Mouse (Mus musculus): ENCODE measurements around the gene Spata5.

DNA sequence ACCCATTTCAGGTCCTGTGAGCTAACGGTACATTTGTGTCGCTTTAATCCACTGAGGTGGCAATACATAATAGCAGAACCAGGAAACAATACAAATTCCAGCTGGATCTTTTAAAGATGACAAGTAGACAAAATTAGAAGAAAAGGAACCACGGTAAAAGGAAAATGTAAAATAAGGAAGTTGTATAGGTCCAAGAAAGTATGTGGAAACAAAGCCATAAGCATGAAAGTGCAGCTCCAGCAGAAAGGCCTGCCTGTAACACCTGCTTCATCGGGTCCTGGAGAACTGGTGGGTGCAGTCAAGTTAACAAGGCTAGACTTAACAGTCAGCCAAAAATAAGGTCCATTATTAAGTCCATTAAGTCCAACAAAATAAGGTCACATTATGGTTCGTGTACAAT is 164.9 kb downstream of the Spata5 start:
- no peak for TF ChIP-seq POLR2A (IDR thresholded peaks at IDR 0.05; ENCODE audit: low read depth, low read length)
- no peak for TF ChIP-seq CTCF (conservative IDR thresholded peaks at IDR 0.05 in 1 of 2, IDR thresholded peaks at IDR 0.05 in 1 of 2; ENCODE audit: low read depth in 2 of 2, low read length in 2 of 2)
- TF ChIP-seq IRF4 (IDR thresholded peaks at IDR 0.05; ENCODE audit: low read depth, low read length): no peak
- no peak for TF ChIP-seq CHD1 (IDR thresholded peaks at IDR 0.05; ENCODE audit: low read depth, low read length)
- TF ChIP-seq USF1 (IDR thresholded peaks at IDR 0.05; ENCODE audit: low read depth, low read length): no peak
- TF ChIP-seq ELF1 (IDR thresholded peaks at IDR 0.05; ENCODE audit: low read depth, low read length): no peak
- TF ChIP-seq POLR2AphosphoS2 (IDR thresholded peaks at IDR 0.05; ENCODE audit: low read depth, low read length): no peak
- no peak for TF ChIP-seq NELFE (IDR thresholded peaks at IDR 0.05; ENCODE audit: low read depth, low read length)
- TF ChIP-seq E2F4 (IDR thresholded peaks at IDR 0.05; ENCODE audit: insufficient replicate concordance, low read depth, low read length): no peak
